Mouse (Mus musculus): Measurements from ENCODE around the gene Garem2.
"Not testable (repeated sequence)": the region's sequence is repeated elsewhere in the genome, so short reads cannot be mapped to it uniquely, and the experiment has no call there.

Gene Garem2

GRCm38 (mm10) chr5:30104841-30105667 is at the start of gene Garem2:
Gene Garem2, plus strand, starts transcription at chr5:30105161.
- DNase-seq: no peak

GRCm38 (mm10) chr5:30058216-30058731 is 46.7 kb upstream of the Garem2 start:
- DNase-seq: no peak

GRCm38 (mm10) chr5:30059607-30060006 is 45.4 kb upstream of the Garem2 start:
- not testable (repeated sequence) for DNase-seq

DNA sequence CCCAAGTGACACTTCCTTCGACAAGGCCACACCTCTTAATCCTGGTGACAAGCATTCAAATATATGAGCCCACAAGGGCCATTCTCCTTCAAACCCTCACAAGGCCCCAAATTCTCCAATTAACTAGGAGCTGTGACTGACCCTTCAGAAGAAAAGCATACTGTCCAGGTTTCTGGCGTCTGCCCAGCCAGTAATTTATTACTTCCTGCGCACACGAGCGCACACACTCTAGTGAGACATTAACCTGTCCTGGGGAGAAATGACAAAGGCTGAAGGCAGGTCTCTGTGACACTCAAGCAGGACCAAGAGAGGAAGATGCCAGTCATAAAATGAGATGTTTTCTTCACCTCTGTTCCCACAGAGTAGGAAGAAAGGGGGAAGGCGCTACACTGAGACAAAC is 37.2 kb upstream of the Garem2 start:
- no peak for DNase-seq

- no peak for DNase-seq
Measured at GRCm38 (mm10) chr5:30071677-30072076, 33.3 kb upstream of the Garem2 start.

DNA sequence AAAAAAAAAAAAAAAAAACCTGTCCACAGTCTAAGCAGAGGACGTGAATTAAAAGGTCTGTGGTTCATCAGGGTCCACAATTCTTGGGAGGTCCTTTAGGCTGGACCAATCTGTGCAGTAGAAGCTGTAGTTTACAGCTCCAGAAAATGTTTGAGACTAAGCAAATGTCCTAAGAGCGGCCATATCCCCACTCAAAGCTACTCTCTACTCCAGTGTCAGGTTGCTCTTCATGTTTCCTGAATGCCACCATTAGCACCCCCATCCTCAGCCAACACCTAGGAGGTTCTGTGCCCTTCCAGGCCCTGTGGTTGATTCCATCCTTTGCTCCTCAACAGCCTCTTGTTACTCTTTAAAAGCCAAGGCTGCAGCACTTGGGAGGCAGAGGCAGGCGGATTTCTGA is 32.6 kb upstream of the Garem2 start:
- no peak for DNase-seq

- DNase-seq: peak; percentile 85
Measured at GRCm38 (mm10) chr5:30072825-30073821, 31.8 kb upstream of the Garem2 start, which contains the start of gene Tyms. Gene Tyms, minus strand, starts transcription at chr5:30073617.

DNA sequence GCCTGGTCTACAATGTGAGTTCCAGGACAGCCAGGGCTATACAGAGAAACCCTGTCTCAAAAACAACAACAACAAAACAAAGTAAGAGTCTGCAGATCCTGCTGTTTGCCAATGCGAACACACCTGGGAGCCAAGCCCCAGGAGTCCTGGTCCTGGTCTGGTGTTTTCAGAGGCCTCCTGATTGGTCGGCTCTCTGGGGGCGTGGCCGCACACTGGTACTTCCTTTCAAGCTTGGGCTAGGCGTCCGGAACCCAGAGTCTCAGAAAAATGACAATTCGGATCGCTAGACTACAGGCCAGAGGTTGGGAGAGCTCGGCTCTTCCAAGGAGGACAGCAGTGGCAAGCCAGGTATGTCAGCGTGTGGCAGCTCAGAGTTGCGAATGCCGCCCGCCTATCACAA is 12.3 kb upstream of the Garem2 start:
- DNase-seq: no peak

DNA sequence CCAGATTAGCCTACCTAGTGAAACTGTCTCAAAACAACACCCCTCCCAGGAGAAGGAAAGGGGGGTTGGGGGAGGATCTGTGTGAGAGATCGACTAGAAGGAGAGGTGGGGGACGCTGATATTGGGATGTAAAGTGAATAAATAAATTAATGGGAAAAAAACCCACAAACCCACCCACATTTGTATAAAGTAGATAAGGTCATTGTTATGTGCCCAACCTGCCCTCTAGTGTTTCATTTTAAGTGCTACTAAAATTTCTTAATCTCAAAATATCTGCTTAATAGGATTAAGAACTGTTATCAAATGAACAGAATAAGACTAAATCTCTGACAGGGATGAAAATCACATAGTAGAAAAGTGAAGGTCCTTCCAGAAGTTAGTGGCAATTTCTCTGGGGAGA is 10.6 kb upstream of the Garem2 start:
- DNase-seq: no peak

DNA sequence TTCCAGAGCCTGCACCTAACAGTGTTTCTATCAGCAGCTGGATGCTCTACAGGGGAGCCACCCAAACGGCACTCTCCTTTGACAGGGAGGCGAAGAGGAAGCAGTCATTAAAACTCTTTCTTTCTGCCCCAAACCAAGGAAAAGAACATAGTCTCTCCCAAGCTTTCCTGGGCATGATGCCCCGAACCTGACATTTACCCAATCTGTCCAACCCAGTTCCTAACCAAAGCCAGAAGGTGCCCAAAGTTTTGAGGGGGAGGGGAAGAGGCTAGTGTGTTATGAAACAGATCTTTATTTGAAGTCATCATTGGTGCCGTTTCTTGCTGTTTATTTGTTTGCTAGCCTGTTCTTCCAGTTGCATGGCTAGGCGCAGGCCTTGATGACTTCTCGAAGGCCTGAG is 9.2 kb upstream of the Garem2 start:
- DNase-seq: no peak

- DNase-seq: no peak
Measured at GRCm38 (mm10) chr5:30098260-30098659, 6.7 kb upstream of the Garem2 start.

DNA sequence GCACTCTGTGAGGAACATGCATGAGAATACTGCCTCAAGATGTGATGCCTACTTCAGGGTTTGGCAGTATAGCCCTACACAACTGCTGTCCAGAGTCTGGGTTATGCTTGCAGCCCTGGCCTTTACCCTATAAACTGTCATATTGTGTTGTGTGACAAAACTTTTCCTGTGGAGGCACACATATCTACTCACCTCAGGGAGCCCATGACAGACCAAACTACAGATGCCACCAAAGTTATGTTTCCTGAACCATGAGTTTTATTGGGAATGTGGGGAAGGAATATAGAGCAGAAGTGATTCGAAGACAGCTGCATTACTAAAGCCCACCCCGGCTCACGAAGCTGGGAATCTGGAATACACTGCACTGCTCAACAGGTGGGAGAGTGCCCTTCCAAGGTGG is 1.6 kb upstream of the Garem2 start:
- no peak for DNase-seq

GRCm38 (mm10) chr5:30104339-30104738 is 622 bp upstream of the Garem2 start:
- DNase-seq: peak; percentile 55

- DNase-seq: no peak
Measured at GRCm38 (mm10) chr5:30105668-30106300, 823 bp downstream of the Garem2 start, which contains the start of gene 3110082J24Rik. Gene 3110082J24Rik, minus strand, starts transcription at chr5:30106086.

GRCm38 (mm10) chr5:30106756-30107155 is 1.8 kb downstream of the Garem2 start:
- DNase-seq: no peak

DNA sequence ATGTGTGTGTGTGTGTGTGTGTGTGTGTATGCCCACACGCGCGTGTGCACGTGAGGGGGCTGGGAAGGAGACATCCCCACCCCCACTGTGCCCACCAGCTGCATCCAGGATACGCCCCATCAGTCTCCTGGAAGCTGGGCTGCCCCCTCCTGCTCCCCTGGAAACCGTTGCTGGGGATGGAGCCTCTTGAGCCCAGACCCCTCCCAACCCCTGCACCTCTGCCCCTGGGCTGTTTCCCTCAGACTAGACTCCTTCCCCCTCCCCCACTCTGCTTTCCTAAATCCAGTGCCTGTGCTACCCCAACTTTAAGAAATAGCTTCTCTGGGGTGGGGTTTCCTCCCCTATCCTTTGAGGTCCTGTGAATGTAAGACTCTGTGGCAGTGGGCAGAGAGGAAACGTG is 2.2 kb downstream of the Garem2 start:
- no peak for DNase-seq

DNA sequence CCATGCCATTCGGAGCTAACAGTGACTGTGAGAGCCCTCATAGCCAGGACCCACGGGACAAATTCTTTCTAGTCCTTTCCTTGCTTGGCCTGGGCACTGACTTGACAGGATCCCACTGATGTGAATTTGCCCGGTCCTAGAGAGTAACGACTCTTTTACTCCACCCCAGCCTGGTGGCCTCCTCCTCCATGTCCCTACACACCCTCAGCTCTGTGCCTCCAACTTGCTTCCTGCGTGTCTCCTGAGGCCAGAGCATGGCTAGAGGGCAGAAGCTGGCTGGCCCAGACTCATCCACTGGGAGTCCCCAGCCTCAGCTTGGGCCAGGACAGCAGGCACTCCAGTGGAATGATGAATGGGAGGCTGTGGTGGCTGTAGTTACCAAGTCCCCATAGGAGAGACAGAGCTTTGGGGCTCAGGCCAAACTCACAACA is 2.7 kb downstream of the Garem2 start:
- DNase-seq: no peak

DNA sequence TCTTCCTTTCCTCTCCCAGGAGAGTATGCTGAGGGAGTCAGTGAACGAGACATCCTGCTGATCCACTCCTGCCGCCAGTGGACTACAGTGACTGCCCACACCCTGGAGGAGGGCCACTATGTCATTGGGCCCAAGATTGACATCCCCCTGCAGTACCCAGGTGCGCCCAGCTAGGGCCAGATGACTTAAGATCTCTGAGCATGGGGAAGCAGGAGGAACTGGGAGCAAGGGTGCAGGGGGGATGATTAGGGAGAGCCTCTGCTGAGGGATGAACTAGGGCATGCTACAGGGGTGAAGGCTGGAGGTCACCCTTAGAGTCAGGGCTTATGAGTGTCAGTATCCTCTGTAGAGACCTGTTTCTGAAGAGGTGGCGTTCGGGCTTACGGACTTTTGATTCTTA is 3.3 kb downstream of the Garem2 start:
- no peak for DNase-seq

GRCm38 (mm10) chr5:30109899-30110298 is 4.9 kb downstream of the Garem2 start:
- no peak for DNase-seq

- DNase-seq: no peak
Measured at GRCm38 (mm10) chr5:30110371-30111060, 5.6 kb downstream of the Garem2 start.

DNA sequence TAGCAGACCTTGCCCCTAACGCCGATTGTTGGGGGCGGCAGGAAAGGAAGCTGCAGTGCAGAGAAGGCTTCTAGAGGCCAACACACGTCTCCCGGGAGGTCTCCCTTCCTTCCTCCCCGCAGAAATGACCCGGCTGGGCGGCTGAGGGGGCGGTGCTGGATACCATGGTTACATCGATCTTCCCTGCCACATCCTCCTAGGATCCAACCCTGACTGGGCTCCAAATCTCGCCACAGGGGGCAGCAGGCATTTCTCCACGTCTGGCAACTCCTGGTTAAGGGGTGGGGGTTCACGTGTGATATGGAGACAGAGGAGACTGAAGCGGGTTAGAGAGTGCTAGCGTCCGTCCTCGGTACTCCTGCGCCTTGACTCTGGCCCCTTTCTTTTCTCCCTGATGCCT is 6.2 kb downstream of the Garem2 start:
- peak; percentile 21 for DNase-seq

DNA sequence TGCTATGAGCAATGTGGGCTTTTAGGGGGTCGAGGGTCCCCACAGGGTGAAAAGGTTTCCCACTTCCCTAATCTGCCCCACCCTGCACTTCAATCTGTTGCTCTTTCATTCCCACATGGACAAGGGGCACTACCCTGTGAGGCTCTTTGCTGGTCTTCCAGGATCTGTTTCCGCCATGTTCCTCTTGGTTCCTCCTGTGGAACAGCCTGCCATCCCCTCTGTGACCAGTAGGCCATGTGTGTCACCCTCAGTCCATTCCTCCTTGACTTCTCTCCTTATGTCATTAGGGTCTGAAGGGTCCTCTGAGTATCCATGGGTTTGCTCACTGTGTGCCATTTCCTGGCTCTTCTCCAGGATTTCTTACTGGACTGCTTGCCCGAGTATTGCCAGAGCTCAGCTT is 6.8 kb downstream of the Garem2 start:
- DNase-seq: no peak
